Mouse (Mus musculus): ENCODE data around the gene Nlgn1. TPM values are rescaled to one million over a fixed set of nuclear protein-coding genes. Genes with fewer than 3 reads are reported as not detected.

Gene Nlgn1
- polyA plus RNA-seq, 1 experiment from 2014 or later, result 9.3 TPM

GRCm38 (mm10) chr3:25450471-25450870 lies 881.8 kb downstream of the Nlgn1 start:
- Histone ChIP-seq H3K36me3 (no peaks in the 10 kb centered on the region), H3K9me3 (replicated peaks) (no peaks in the 10 kb centered on the region), H3K4me3 (no peak overlapping the region), H3K27me3 (no peaks in the 10 kb centered on the region), H3K27ac (no peak overlapping the region), H3K4me1 (no peaks in the 10 kb centered on the region), H3K9ac (no peak overlapping the region), H3K4me2 (replicated peaks) (no peak overlapping the region)
- 63% methylated on average over 6 of the region's 6 CpGs for WGBS
- ATAC-seq (ENCODE audit: low FRiP score), result no peak

DNA sequence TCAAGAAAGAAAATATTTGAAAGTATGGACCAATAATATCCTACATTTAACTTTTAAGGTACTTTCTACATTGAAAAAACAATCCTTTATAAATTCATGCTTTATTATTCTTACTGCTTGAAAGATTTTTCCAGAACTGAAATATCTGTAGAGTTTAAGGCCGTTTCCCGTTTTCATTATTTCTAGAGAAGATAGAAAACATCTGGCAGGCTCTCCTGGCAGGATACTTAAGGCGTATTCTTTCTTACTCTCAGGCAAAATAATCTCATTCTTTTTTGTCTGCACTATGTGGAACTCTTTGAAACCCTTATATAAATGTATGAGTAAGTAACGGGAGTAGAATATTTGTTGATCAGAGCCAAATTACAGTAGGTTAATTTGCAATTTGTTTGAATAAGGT lies 882.9 kb downstream of the Nlgn1 start:
- no peaks in the 10 kb centered on the region for H3K36me3 ChIP-seq
- no peak overlapping the region for H3K27ac ChIP-seq
- H3K4me2 ChIP-seq (replicated peaks), result no peak overlapping the region
- H3K4me1 ChIP-seq, result no peaks in the 10 kb centered on the region
- no peaks in the 10 kb centered on the region for H3K27me3 ChIP-seq
- no peaks in the 10 kb centered on the region for H3K9me3 ChIP-seq (replicated peaks)
- H3K9ac ChIP-seq, result no peak overlapping the region
- 80% methylated on average over 4 of the region's 4 CpGs for WGBS
- ATAC-seq (ENCODE audit: low FRiP score), result no peak
- no peak overlapping the region for H3K4me3 ChIP-seq

GRCm38 (mm10) chr3:25447181-25447580 lies 885.1 kb downstream of the Nlgn1 start:
- no peak for ATAC-seq (ENCODE audit: low FRiP score)
- no peak overlapping the region for H3K9ac ChIP-seq
- no peak overlapping the region for H3K27ac ChIP-seq
- no peaks in the 10 kb centered on the region for H3K36me3 ChIP-seq
- H3K27me3 ChIP-seq, result no peaks in the 10 kb centered on the region
- H3K4me2 ChIP-seq (replicated peaks), result no peak overlapping the region
- WGBS, result 71% methylated on average over 1 of the region's 1 CpGs
- H3K4me1 ChIP-seq, result no peaks in the 10 kb centered on the region
- H3K9me3 ChIP-seq (replicated peaks), result no peaks in the 10 kb centered on the region
- H3K4me3 ChIP-seq, result no peak overlapping the region

DNA sequence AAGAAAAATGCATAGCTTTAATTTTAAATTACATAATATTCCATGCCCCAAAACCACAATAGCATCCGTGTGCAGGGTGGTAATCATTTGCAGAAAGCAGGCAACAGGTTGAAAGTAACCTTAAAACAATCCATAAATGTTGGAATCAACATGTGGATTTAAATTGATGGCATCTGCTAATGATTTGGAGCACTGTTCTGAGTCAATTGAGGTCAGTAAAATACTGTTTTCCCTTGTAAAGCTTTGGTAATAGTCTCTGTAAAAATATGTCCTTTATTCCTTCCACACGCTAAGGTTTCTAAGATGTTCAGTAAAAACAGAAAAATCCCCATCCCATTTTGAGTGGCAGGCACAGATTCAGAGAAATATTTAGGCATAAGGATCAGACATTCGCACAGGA lies 888.6 kb downstream of the Nlgn1 start:
- ATAC-seq (ENCODE audit: low FRiP score), result no peak
- 79% methylated on average over 3 of the region's 3 CpGs for WGBS
- Histone ChIP-seq H3K27me3 (no peaks in the 10 kb centered on the region), H3K9me3 (replicated peaks) (no peaks in the 10 kb centered on the region), H3K27ac (no peak overlapping the region), H3K9ac (no peak overlapping the region), H3K4me3 (no peak overlapping the region), H3K4me2 (replicated peaks) (no peak overlapping the region), H3K36me3 (no peaks in the 10 kb centered on the region), H3K4me1 (no peaks in the 10 kb centered on the region)

DNA sequence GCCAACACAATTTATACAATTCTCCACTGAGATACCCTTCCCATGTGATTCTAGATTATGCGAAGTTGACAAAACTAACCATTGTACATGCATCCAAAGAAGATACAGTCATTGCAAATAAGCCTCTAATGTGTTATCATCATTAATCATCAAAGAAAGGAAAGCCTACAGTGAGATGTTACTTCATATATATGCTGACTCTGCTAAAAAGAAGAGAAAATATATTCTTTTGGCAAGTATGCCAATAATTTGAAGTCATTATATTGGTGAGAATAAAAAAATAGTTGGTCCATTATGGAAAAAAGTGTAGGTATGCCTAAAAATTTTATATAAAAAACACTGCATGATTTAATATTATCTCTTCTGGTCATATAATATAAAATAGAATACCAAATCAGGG lies 889.6 kb downstream of the Nlgn1 start:
- Histone ChIP-seq H3K4me2 (replicated peaks) (no peak overlapping the region), H3K27me3 (no peaks in the 10 kb centered on the region), H3K4me3 (no peak overlapping the region), H3K4me1 (no peaks in the 10 kb centered on the region), H3K27ac (no peak overlapping the region), H3K9me3 (replicated peaks) (no peaks in the 10 kb centered on the region), H3K9ac (no peak overlapping the region), H3K36me3 (no peaks in the 10 kb centered on the region)
- WGBS, result 93% methylated on average over 1 of the region's 1 CpGs
- no peak for ATAC-seq (ENCODE audit: low FRiP score)

DNA sequence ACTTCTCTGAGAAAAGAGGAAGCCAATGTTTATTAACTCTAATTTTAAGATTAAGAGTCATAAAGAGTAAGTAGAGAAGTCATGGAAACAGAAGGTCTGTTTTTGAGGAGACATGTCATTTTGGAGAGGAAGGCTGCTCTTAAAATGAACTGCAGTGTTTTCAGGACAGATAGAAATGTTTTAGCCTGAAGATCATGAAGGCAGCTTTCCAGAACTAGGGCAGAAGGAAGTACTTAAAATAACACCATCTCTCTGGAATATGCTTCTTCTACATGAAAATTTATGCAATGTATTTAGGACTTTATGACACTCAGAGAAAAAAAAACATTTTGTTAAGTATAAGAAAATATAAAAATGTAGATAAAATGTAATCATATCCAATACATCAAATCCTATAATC lies 905.3 kb downstream of the Nlgn1 start:
- no peak for ATAC-seq (ENCODE audit: low FRiP score)
- no peaks in the 10 kb centered on the region for H3K4me1 ChIP-seq
- H3K27me3 ChIP-seq, result no peaks in the 10 kb centered on the region
- no peak overlapping the region for H3K4me2 ChIP-seq (replicated peaks)
- H3K9me3 ChIP-seq (replicated peaks), result no peaks in the 10 kb centered on the region
- no peak overlapping the region for H3K4me3 ChIP-seq
- no peak overlapping the region for H3K27ac ChIP-seq
- H3K36me3 ChIP-seq, result no peaks in the 10 kb centered on the region
- no peak overlapping the region for H3K9ac ChIP-seq

- no peak overlapping the region for H3K9ac ChIP-seq
- H3K4me2 ChIP-seq (replicated peaks), result no peak overlapping the region
- H3K4me1 ChIP-seq, result no peaks in the 10 kb centered on the region
- no peaks in the 10 kb centered on the region for H3K36me3 ChIP-seq
- WGBS, result 92% methylated on average over 4 of the region's 4 CpGs
- no peak overlapping the region for H3K4me3 ChIP-seq
- H3K9me3 ChIP-seq (replicated peaks), result no peaks in the 10 kb centered on the region
- H3K27me3 ChIP-seq, result no peaks in the 10 kb centered on the region
- no peak overlapping the region for H3K27ac ChIP-seq
- no peak for ATAC-seq (ENCODE audit: low FRiP score)
These were observed 920.3 kb downstream of the Nlgn1 start for GRCm38 (mm10) chr3:25412003-25412402.
